Mouse (Mus musculus): ENCODE data around the gene Hmgcl. TPM values are rescaled to one million over a fixed set of nuclear protein-coding genes. Genes with fewer than 3 reads are reported as not detected.
"Not testable (repeated sequence)": the region's sequence is repeated elsewhere in the genome, so short reads cannot be mapped to it uniquely, and the experiment has no call there.

Gene Hmgcl
- polyA plus RNA-seq, 1 experiment from 2014 or later, result 54.0 TPM

GRCm38 (mm10) chr4:135972911-135973811 is 26.9 kb downstream of the Hmgcl start:
- H3K36me3 ChIP-seq (ENCODE audit: control insufficient read depth, insufficient read depth, low read length), result peaks cover 21% of the 10 kb centered on the region
- no peak overlapping the region for H3K27ac ChIP-seq (ENCODE audit: low read depth, low read length)
- 79% methylated on average over 13 of the region's 13 CpGs for WGBS
- peak overlapping the region; percentile 96 for H3K4me2 ChIP-seq (replicated peaks; ENCODE audit: low read depth, low read length)
- no peaks in the 10 kb centered on the region for H3K9me3 ChIP-seq (ENCODE audit: control insufficient read depth, low read length)
- ATAC-seq (ENCODE audit: low FRiP score), result no peak
- peak overlapping the region; percentile 92; the same call in 1 of the 2 replicates for H3K9ac ChIP-seq (ENCODE audit: low read depth, low read length)
- H3K4me3 ChIP-seq (ENCODE audit: low read depth, low read length), result peak overlapping the region; percentile 96
- no peaks in the 10 kb centered on the region for H3K27me3 ChIP-seq (ENCODE audit: control insufficient read depth, insufficient read depth, low read length)
- H3K4me1 ChIP-seq (replicated peaks; ENCODE audit: control insufficient read depth, insufficient read depth, low read length), result peaks cover 4% of the 10 kb centered on the region; the same call in 1 of the 2 replicates
- no peak for DNase-seq (ENCODE audit: low spot score)

DNA sequence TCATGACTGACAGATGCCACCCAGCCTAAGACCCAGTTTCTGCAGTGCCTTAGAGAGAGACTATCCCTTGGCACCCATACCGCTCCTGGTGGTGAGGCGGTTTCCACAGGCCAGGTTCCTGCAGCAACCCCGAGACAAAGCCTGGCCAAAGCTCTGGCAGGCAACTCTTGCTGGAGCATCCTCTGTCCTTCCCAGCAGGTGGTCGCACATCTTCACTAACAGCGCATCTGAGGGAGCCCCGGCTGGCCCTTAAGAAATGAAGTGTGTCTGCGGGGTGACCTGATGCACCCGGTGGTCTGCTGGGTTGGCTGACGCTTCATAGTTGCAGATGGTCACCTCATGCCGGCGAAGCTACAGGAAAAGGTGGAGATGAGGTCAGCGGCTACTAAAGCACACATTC is 29.9 kb downstream of the Hmgcl start:
- Histone ChIP-seq H3K27ac (ENCODE audit: low read depth, low read length) (no peak overlapping the region), H3K9me3 (ENCODE audit: control insufficient read depth, low read length) (no peaks in the 10 kb centered on the region), H3K4me1 (replicated peaks; ENCODE audit: control insufficient read depth, insufficient read depth, low read length) (peaks cover 4% of the 10 kb centered on the region; the same call in 1 of the 2 replicates), H3K27me3 (ENCODE audit: control insufficient read depth, insufficient read depth, low read length) (no peaks in the 10 kb centered on the region), H3K4me2 (replicated peaks; ENCODE audit: low read depth, low read length) (no peak overlapping the region), H3K9ac (ENCODE audit: low read depth, low read length) (no peak overlapping the region), H3K36me3 (ENCODE audit: control insufficient read depth, insufficient read depth, low read length) (0 out of 2 replicates have a peak, but pooled peaks cover 5% of the 10 kb centered on the region), H3K4me3 (ENCODE audit: low read depth, low read length) (no peak overlapping the region)
- no peak for DNase-seq (ENCODE audit: low spot score)
- ATAC-seq (ENCODE audit: low FRiP score), result no peak
- WGBS, result 88% methylated on average over 12 of the region's 12 CpGs

DNA sequence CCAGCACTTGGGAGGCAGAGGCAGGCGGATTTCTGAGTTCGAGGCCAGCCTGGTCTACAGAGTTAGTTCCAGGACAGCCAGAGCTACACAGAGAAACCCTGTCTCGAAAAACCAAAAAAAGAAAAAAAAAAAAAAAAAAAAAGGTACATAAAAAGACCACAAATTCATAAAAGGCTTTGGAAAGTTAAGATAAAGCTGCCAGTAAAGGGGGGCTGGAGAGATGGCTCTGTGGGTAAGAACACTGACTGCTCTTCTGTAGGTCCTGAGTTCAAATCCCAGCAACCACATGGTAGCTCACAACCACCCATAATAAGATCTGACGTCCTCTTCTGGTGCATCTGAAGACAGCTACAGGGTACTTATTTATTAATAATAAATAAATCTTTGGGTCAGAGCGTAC is 34.0 kb downstream of the Hmgcl start:
- ATAC-seq (ENCODE audit: low FRiP score); H3K4me2 ChIP-seq (replicated peaks; ENCODE audit: low read depth, low read length); H3K9ac ChIP-seq (ENCODE audit: low read depth, low read length); H3K27ac ChIP-seq (ENCODE audit: low read depth, low read length); DNase-seq (ENCODE audit: low spot score); H3K27me3 ChIP-seq (ENCODE audit: control insufficient read depth, insufficient read depth, low read length); H3K4me1 ChIP-seq (replicated peaks; ENCODE audit: control insufficient read depth, insufficient read depth, low read length); H3K4me3 ChIP-seq (ENCODE audit: low read depth, low read length); H3K36me3 ChIP-seq (ENCODE audit: control insufficient read depth, insufficient read depth, low read length); H3K9me3 ChIP-seq (ENCODE audit: control insufficient read depth, low read length): not testable (repeated sequence)
- WGBS, result 93% methylated on average over 5 of the region's 5 CpGs

DNA sequence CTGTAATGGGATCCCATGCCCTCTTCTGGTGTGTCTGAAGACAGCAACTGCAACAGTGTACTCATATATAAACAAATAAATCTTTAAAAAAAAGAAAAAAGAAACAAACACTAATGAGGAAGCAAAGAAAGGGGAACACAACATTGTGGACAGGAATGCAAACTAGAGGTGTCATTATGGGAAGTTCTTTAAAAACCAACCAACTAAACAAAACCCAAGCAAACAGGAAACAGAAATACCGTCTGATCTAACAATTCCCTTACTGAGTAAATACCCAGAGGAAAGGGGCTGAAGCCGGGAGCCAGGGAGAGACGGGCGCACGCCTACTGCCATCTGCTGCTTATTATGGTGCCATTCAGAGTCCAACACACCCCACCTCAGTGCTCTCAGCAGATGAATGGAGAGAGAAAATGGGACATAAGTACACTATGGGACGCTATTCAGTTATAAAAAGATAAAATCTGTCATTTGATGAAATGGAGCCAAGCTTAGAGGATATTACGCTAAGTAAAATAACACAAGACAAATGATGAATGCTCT is 35.3 kb downstream of the Hmgcl start:
- peaks cover 5% of the 10 kb centered on the region for H3K4me1 ChIP-seq (replicated peaks; ENCODE audit: control insufficient read depth, insufficient read depth, low read length)
- H3K36me3 ChIP-seq (ENCODE audit: control insufficient read depth, insufficient read depth, low read length), result 0 out of 2 replicates have a peak, but pooled peaks cover 3% of the 10 kb centered on the region
- H3K4me2 ChIP-seq (replicated peaks; ENCODE audit: low read depth, low read length), result no peak overlapping the region
- no peaks in the 10 kb centered on the region for H3K27me3 ChIP-seq (ENCODE audit: control insufficient read depth, insufficient read depth, low read length)
- H3K27ac ChIP-seq (ENCODE audit: low read depth, low read length), result no peak overlapping the region
- no peak overlapping the region for H3K9ac ChIP-seq (ENCODE audit: low read depth, low read length)
- no peak for ATAC-seq (ENCODE audit: low FRiP score)
- no peaks in the 10 kb centered on the region for H3K9me3 ChIP-seq (ENCODE audit: control insufficient read depth, low read length)
- H3K4me3 ChIP-seq (ENCODE audit: low read depth, low read length), result no peak overlapping the region
- no peak for DNase-seq (ENCODE audit: low spot score)
- WGBS, result 87% methylated on average over 7 of the region's 7 CpGs

DNA sequence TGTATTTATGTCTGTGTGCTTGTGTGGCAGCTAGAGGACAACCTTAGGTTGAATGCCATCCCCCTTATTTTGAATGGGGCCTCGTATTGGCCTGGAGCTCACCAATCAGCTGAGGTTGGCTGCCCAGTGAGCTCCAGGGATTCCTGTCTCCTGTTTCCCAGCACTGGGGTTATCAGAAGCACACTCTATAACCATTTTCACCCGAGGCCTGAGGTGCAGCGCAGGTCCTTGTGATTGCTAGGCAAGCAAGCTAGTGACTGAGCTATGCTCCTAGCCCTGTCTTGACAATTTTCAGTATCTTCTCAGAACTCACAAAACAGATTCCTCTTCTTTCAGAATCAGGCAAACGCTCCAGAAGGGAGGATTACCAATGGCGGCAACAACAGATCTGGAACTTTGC is 38.3 kb downstream of the Hmgcl start:
- Histone ChIP-seq H3K4me2 (replicated peaks; ENCODE audit: low read depth, low read length) (no peak overlapping the region), H3K27me3 (ENCODE audit: control insufficient read depth, insufficient read depth, low read length) (no peaks in the 10 kb centered on the region), H3K4me1 (replicated peaks; ENCODE audit: control insufficient read depth, insufficient read depth, low read length) (peaks cover 5% of the 10 kb centered on the region), H3K9ac (ENCODE audit: low read depth, low read length) (no peak overlapping the region), H3K36me3 (ENCODE audit: control insufficient read depth, insufficient read depth, low read length) (0 out of 2 replicates have a peak, but pooled peaks cover 3% of the 10 kb centered on the region), H3K9me3 (ENCODE audit: control insufficient read depth, low read length) (no peaks in the 10 kb centered on the region), H3K27ac (ENCODE audit: low read depth, low read length) (no peak overlapping the region), H3K4me3 (ENCODE audit: low read depth, low read length) (no peak overlapping the region)
- DNase-seq (ENCODE audit: low spot score) (no peak), ATAC-seq (ENCODE audit: low FRiP score) (no peak)
- 92% methylated on average over 5 of the region's 5 CpGs for WGBS

GRCm38 (mm10) chr4:135985193-135985592 is 38.9 kb downstream of the Hmgcl start:
- no peak for DNase-seq (ENCODE audit: low spot score)
- Histone ChIP-seq H3K9me3 (ENCODE audit: control insufficient read depth, low read length) (no peaks in the 10 kb centered on the region), H3K36me3 (ENCODE audit: control insufficient read depth, insufficient read depth, low read length) (0 out of 2 replicates have a peak, but pooled peaks cover 3% of the 10 kb centered on the region), H3K4me2 (replicated peaks; ENCODE audit: low read depth, low read length) (no peak overlapping the region), H3K9ac (ENCODE audit: low read depth, low read length) (no peak overlapping the region), H3K27me3 (ENCODE audit: control insufficient read depth, insufficient read depth, low read length) (no peaks in the 10 kb centered on the region), H3K27ac (ENCODE audit: low read depth, low read length) (no peak overlapping the region), H3K4me1 (replicated peaks; ENCODE audit: control insufficient read depth, insufficient read depth, low read length) (peaks cover 5% of the 10 kb centered on the region), H3K4me3 (ENCODE audit: low read depth, low read length) (no peak overlapping the region)
- WGBS, result 90% methylated on average over 5 of the region's 5 CpGs
- ATAC-seq (ENCODE audit: low FRiP score), result no peak

DNA sequence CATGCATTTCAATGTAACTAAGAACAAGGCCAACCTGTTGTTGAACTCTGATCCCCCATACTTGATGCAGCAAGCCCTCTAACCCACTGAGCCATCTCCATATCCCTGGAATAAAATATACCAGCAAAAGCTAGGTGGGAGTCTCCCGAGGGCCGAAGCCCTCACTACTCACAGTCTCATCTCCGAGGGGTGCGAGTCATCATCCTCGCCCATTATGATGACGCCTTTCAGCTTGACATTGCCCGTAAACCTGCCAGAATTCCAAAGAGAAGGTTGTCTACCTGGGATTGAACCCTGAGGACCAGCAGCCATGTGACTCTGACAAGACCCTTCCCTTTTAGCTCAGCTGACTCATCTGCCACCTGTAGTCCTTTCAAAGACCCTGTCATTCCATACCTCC is 39.5 kb downstream of the Hmgcl start:
- Histone ChIP-seq H3K4me2 (replicated peaks; ENCODE audit: low read depth, low read length) (peak overlapping the region; percentile 88), H3K9ac (ENCODE audit: low read depth, low read length) (no peak overlapping the region), H3K27ac (ENCODE audit: low read depth, low read length) (no peak overlapping the region), H3K9me3 (ENCODE audit: control insufficient read depth, low read length) (no peaks in the 10 kb centered on the region), H3K4me3 (ENCODE audit: low read depth, low read length) (peak overlapping the region; percentile 95), H3K27me3 (ENCODE audit: control insufficient read depth, insufficient read depth, low read length) (no peaks in the 10 kb centered on the region), H3K36me3 (ENCODE audit: control insufficient read depth, insufficient read depth, low read length) (0 out of 2 replicates have a peak, but pooled peaks cover 1% of the 10 kb centered on the region), H3K4me1 (replicated peaks; ENCODE audit: control insufficient read depth, insufficient read depth, low read length) (peaks cover 5% of the 10 kb centered on the region)
- WGBS, result 88% methylated on average over 7 of the region's 7 CpGs
- no peak for ATAC-seq (ENCODE audit: low FRiP score)
- no peak for DNase-seq (ENCODE audit: low spot score)

- Histone ChIP-seq H3K9me3 (ENCODE audit: control insufficient read depth, low read length) (no peaks in the 10 kb centered on the region), H3K9ac (ENCODE audit: low read depth, low read length) (peak overlapping the region; percentile 95), H3K27ac (ENCODE audit: low read depth, low read length) (peak overlapping the region; percentile 65), H3K36me3 (ENCODE audit: control insufficient read depth, insufficient read depth, low read length) (no peaks in the 10 kb centered on the region), H3K27me3 (ENCODE audit: control insufficient read depth, insufficient read depth, low read length) (no peaks in the 10 kb centered on the region), H3K4me3 (ENCODE audit: low read depth, low read length) (peak overlapping the region; percentile 95), H3K4me2 (replicated peaks; ENCODE audit: low read depth, low read length) (peak overlapping the region; percentile 88), H3K4me1 (replicated peaks; ENCODE audit: control insufficient read depth, insufficient read depth, low read length) (peaks cover 5% of the 10 kb centered on the region)
- no peak for DNase-seq (ENCODE audit: low spot score)
- peak; percentile 8; the same call in 1 of the 2 replicates for ATAC-seq (ENCODE audit: low FRiP score)
- WGBS, result 11% methylated on average over 22 of the region's 23 CpGs
Measured at GRCm38 (mm10) chr4:135986301-135986942, 40.2 kb downstream of the Hmgcl start.
